Mouse (Mus musculus) embryonic facial prominence, embryonic 11.5 days (tissue): Measurements from ENCODE around the gene Slc44a5. TPM values are rescaled to one million over a fixed set of nuclear protein-coding genes. Genes with fewer than 3 reads are reported as not detected.

Experiments
- ATAC-seq: fragments of 200-750 bp; cut with Nextera tagmentation; replicated peaks from 2 replicates; pipeline ENCODE4 v1.8.0; 2017; ENCODE audit warnings: low read depth; ENCODE audit not compliant: insufficient number of reproducible peaks, low FRiP score, low TSS enrichment
- DNase-seq: peaks from one replicate; pipeline ENCODE4 v3.0.0-alpha.2; 2015; ENCODE audit warnings: low spot score
- H3K27ac ChIP-seq: fragments of 300-500 bp; sonication (generic); replicated peaks from 2 replicates; pipeline ENCODE4 v1.5.1; 2014; ENCODE audit warnings: mild to moderate bottlenecking, low read depth, low read length, control low read depth
- H3K27me3 ChIP-seq: fragments of 300-500 bp; sonication (generic); 2 replicates; pipeline ENCODE4 v1.6.1; 2014; ENCODE audit warnings: mild to moderate bottlenecking, low read length, moderate library complexity, mixed read lengths; ENCODE audit not compliant: control insufficient read depth, insufficient read depth
- H3K36me3 ChIP-seq: fragments of 300-500 bp; sonication (generic); replicated peaks from 2 replicates; pipeline ENCODE4 v1.6.1; 2014; ENCODE audit warnings: low read depth, mild to moderate bottlenecking, low read length, moderate library complexity, mixed read lengths; ENCODE audit not compliant: control insufficient read depth, insufficient read depth
- H3K4me1 ChIP-seq: fragments of 300-500 bp; sonication (generic); 2 replicates; pipeline ENCODE4 v1.6.1; 2014; ENCODE audit warnings: low read length, mixed read lengths; ENCODE audit not compliant: control insufficient read depth, insufficient read depth
- H3K4me2 ChIP-seq: fragments of 300-500 bp; sonication (generic); 2 replicates; pipeline ENCODE4 v1.6.1; 2014; ENCODE audit warnings: low read depth, mild to moderate bottlenecking, control low read depth, low read length, moderate library complexity
- H3K4me3 ChIP-seq: fragments of 300-500 bp; sonication (generic); 2 replicates; pipeline ENCODE4 v1.5.1; 2014; ENCODE audit warnings: low read depth, low read length, control low read depth
- H3K9ac ChIP-seq: fragments of 300-500 bp; sonication (generic); replicated peaks from 2 replicates; pipeline ENCODE4 v1.6.1; 2014; ENCODE audit warnings: mild to moderate bottlenecking, control low read depth, low read length
- H3K9me3 ChIP-seq: fragments of 300-500 bp; sonication (generic); replicated peaks from 2 replicates; pipeline ENCODE4 v1.6.1; 2016; ENCODE audit warnings: mild to moderate bottlenecking, low read length, inconsistent platforms, mixed read lengths; ENCODE audit not compliant: control insufficient read depth
- WGBS: fragments of 180-500 bp; shearing (Covaris S2); extraction: QIAGEN DNeasy Blood & Tissue Kit; methylation state at CpG from one replicate; pipeline ENCODE4 v1.1.7; 2014; 5-methylcytosine and 5-hydroxymethylcytosine counted together
- polyA plus RNA-seq: library from polyadenylated mRNA; unstranded; fragments of >200 nt; fragmentation: Nextera tagmentation; extraction: Ambion mirVana; gene quantifications from 2 replicates; pipeline ENCODE4 v1.2.1, GENCODE M21; 2014

The Slc44a5 gene
- polyA plus RNA-seq, 1 experiment from 2014 or later, result 1.3 TPM

DNA sequence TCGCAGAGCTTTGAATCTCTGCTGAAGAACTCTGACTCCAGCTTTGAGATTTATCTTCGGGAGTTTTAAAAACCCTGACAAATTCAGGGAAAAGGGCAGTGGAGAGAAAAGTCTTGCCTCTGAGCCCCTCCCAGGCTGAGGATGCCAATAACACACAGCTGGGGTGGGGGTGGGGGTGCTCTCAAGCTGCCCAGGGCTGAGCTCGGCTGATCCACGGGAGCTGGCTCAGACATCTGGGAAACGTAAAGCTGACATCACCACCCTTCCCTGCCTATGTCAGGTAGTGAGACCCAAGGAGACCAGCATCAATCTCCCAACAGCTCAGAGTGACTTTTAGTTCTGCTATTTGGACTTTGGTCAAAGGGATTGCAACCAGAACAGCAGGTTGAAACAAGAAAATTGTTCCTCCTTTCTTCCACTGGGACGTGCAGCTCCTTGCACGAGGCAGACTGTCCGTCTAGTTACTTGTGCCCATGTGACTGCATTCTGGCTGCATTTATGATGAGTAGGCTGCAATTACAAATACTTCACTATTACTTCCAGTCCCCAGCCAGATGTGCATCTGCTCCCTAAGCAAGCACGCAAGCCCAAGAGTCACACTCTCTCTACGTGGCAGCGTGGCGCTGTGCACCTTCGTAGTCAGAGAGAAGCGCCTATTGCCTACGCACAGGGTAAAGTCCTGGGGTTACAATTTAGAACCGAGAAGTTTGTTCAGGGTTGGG is 332.1 kb downstream of the Slc44a5 start:
- 69% methylated on average over 16 of the region's 16 CpGs for WGBS
- Histone ChIP-seq H3K9me3 (no peaks in the 10 kb centered on the region), H3K4me2 (no peak overlapping the region), H3K27ac (no peak overlapping the region), H3K4me1 (no peaks in the 10 kb centered on the region), H3K36me3 (no peaks in the 10 kb centered on the region), H3K9ac (no peak overlapping the region), H3K4me3 (no peak overlapping the region), H3K27me3 (no peaks in the 10 kb centered on the region)
- peak; percentile 26 for DNase-seq
- ATAC-seq, result 0 out of 2 replicates have a peak, but pooled peaks have one; percentile 25

DNA sequence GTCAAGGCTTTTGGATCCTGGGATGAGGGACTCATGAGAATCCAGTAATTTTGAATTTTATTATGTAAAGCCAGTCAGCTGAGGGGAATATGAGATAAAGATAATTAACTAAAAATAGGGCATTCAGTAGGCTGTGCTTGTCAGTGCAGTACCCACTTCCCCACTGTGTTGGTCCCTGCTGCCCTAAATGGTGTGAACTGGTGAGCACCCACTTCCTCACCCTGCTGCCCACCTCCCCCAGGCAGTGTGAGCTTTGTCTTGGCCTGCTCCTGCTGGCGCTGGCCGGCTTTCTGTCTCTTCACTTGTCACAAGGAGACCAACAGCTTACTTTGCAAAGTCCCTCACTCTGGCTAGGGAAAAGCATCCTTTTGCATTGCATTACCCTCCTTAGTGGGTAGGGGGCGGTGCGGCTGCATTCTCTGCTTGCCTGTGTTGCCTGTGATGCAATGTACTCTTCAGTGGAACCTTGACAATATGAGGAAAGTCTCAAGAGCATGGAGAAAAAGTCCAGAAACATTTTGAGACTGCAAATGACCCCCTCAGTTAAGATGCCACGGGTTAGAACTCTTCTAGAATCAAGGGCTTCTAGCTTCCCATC is 344.5 kb downstream of the Slc44a5 start:
- DNase-seq (peak; percentile 67), ATAC-seq (0 out of 2 replicates have a peak, but pooled peaks have one; percentile 53)
- Histone ChIP-seq H3K4me1 (no peaks in the 10 kb centered on the region), H3K9ac (no peak overlapping the region), H3K27ac (no peak overlapping the region), H3K9me3 (no peaks in the 10 kb centered on the region), H3K4me2 (no peak overlapping the region), H3K27me3 (no peaks in the 10 kb centered on the region), H3K36me3 (no peaks in the 10 kb centered on the region), H3K4me3 (no peak overlapping the region)
- WGBS, result 17% methylated on average over 5 of the region's 5 CpGs

Other genes starting within 250 kb of the Slc44a5 start
- 55.0 and 61.9 TPM in 2 replicates for gene St6galnac3, start 248.3 kb upstream of the Slc44a5 start, polyA plus RNA-seq
- gene Asb17, start 129.2 kb upstream of the Slc44a5 start, polyA plus RNA-seq, result 0.34 TPM in 1 of 2 replicates, not detected in the other
- 0.06 TPM in 1 of 2 replicates, not detected in the other for gene Msh4, start 67.3 kb upstream of the Slc44a5 start, polyA plus RNA-seq
- 44.3 and 48.9 TPM in 2 replicates for gene Rabggtb, start 60.4 kb upstream of the Slc44a5 start, polyA plus RNA-seq
- gene Acadm, start 28.8 kb upstream of the Slc44a5 start, polyA plus RNA-seq, result 51.1 and 55.3 TPM in 2 replicates